Mouse (Mus musculus) hematopoietic stem cell, adult 5-6 weeks (primary cell): ENCODE measurements around the gene Camk1g. TPM values are rescaled to one million over a fixed set of nuclear protein-coding genes. Genes with fewer than 3 reads are reported as not detected.

Source experiments
- ATAC-seq, 2 experiments: fragments of 125-278 bp in 1 of 2; replicated peaks in 1 of 2; 2 replicates each; pipeline ENCODE4 v1.8.0; 2016 to 2017; ENCODE audit warnings: inconsistent platforms in 2 of 2, mild to moderate bottlenecking in 2 of 2, moderate number of reproducible peaks in 2 of 2, low read depth in 1 of 2, moderate TSS enrichment in 1 of 2; ENCODE audit not compliant: low FRiP score in 2 of 2, poor library complexity in 2 of 2, severe bottlenecking in 2 of 2, insufficient read depth in 1 of 2, low TSS enrichment in 1 of 2
- total RNA-seq: library from RNA; stranded (forward); fragments of 172-1452, 232-1000 nt; gene quantifications from 2 replicates; pipeline ENCODE4 v1.2.3, GENCODE M21; 2017

Camk1g gene
- total RNA-seq, 1 experiment from 2014 or later, result not detected

- no peak for ATAC-seq
These were observed 26.2 kb downstream of the Camk1g start for GRCm38 (mm10) chr1:193343853-193344252.

- no peak for ATAC-seq
These were observed 27.7 kb downstream of the Camk1g start for GRCm38 (mm10) chr1:193342198-193342946.

- peak; percentile 78 to 79 for ATAC-seq
These were observed 31.6 kb downstream of the Camk1g start for GRCm38 (mm10) chr1:193338363-193338995.

GRCm38 (mm10) chr1:193337787-193338310, 32.2 kb downstream of the Camk1g start:
- peak in 1 of 2 experiments; percentile 12; a peak in 1 of 4 replicates for ATAC-seq

- ATAC-seq, result no peak; a peak in 2 of 4 replicates
These were observed 33.1 kb downstream of the Camk1g start for GRCm38 (mm10) chr1:193337018-193337321.

- ATAC-seq, result peak; percentile 54 to 70
These were observed 33.7 kb downstream of the Camk1g start for GRCm38 (mm10) chr1:193336122-193337017.

GRCm38 (mm10) chr1:193334546-193334945, 35.6 kb downstream of the Camk1g start:
- ATAC-seq, result no peak

GRCm38 (mm10) chr1:193333776-193334175, 36.3 kb downstream of the Camk1g start:
- no peak for ATAC-seq

DNA sequence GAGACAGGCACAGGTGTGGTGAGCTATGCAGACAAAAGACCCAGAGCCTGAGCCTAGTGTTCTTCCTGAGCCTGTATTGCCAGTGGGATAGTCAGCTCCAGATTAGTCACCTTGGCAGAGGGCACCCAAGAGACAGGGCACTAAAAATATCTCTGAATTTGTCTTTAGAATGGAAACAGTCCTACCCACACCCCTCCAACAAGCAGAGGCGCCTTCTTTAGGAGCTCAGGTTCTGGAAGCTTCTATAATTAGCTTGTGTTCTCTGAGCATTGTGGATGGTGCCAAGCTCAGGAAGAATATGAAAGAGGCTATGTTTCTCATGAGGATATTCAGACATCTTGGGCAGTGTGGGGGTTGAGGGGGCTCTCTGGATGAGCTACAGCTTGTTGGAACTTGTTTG, 37.4 kb downstream of the Camk1g start:
- ATAC-seq, result no peak

GRCm38 (mm10) chr1:193332018-193332417, 38.1 kb downstream of the Camk1g start:
- ATAC-seq, result no peak

DNA sequence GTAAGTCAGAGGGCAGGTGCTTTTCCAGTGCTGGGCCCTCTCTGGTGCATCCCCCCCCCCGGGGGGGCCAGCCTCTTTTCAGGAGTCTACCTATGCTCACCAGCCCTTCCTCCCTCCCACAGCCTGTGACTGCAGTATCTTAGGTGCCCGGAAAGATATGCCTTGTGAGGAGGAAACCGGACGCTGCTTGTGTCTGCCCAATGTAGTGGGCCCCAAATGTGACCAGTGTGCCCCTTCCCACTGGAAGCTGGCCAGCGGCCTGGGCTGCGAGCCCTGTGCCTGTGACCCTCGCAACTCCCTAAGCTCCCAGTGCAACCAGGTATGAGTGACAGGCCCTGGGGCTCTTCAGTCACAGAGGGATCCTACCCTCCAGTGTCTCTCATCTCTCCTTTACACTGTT, 39.5 kb downstream of the Camk1g start:
- ATAC-seq, result no peak

DNA sequence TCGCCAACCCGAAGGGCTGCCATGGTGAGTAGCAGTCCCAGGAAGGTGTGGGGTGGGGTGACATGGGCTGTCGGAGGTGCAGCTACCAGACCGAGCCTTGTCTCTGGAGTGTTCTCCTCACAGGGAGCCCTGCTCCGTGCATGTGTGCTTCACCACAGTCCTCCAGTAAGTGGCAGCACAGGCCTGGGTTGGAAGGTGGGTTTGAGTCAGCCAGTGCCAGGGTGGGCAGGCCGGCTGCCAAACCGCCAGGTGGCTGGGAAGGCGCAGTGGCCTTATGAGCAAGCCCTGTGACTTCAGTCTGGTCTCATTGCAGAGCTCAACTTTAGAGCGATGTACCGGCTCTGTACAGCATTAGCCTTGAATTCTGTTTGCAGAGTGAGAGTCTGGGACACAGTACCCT, 39.9 kb downstream of the Camk1g start:
- ATAC-seq, result peak; percentile 84

GRCm38 (mm10) chr1:193329557-193329956, 40.5 kb downstream of the Camk1g start:
- peak in 1 of 2 experiments; percentile 7; a peak in 1 of 4 replicates for ATAC-seq

DNA sequence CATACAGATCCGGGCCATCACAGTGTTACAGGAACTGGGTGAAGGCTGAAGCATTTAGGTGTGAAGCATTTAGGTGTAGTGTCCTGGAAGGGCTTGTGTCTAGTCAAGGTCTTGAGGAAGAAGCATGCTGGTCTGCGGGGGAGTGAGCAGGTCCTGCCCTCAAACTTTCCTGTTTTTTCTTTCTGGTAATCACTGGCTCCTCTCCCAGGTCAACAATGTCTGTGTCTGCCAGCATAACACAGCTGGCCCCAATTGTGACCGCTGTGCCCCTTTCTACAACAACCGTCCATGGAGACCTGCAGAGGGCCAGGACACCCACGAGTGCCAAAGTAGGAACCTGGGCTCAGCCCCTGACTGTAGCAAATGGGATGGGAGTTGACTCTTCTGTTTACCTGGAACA, 42.4 kb downstream of the Camk1g start:
- no peak for ATAC-seq

GRCm38 (mm10) chr1:193327216-193327615, 42.9 kb downstream of the Camk1g start:
- ATAC-seq, result no peak

- ATAC-seq, result no peak
These were observed 43.5 kb downstream of the Camk1g start for GRCm38 (mm10) chr1:193326456-193327145.

GRCm38 (mm10) chr1:193325891-193326290, 44.2 kb downstream of the Camk1g start:
- ATAC-seq, result no peak
